Mouse (Mus musculus) liver, embryonic 12.5 days (tissue): Measurements from ENCODE around the gene Ina. TPM values are rescaled to one million over a fixed set of nuclear protein-coding genes. Genes with fewer than 3 reads are reported as not detected.

ENCODE experiments used
- ATAC-seq: fragments of 200-750 bp; cut with Nextera tagmentation; 2 replicates; pipeline ENCODE4 v1.8.0; 2017; ENCODE audit warnings: moderate number of reproducible peaks, mild to moderate bottlenecking, moderate library complexity
- H3K27ac ChIP-seq: fragments of 300-500 bp; sonication (generic); 2 replicates; pipeline ENCODE4 v1.5.1; 2016; ENCODE audit warnings: mild to moderate bottlenecking
- H3K27me3 ChIP-seq: fragments of 300-500 bp; sonication (generic); replicated peaks from 2 replicates; pipeline ENCODE4 v1.6.1; 2016; ENCODE audit warnings: mild to moderate bottlenecking, moderate library complexity
- H3K36me3 ChIP-seq: fragments of 300-500 bp; sonication (generic); 2 replicates; pipeline ENCODE4 v1.6.1; 2016; ENCODE audit warnings: mild to moderate bottlenecking, moderate library complexity
- H3K4me1 ChIP-seq: fragments of 300-500 bp; sonication (generic); 2 replicates; pipeline ENCODE4 v1.6.1; 2016
- H3K4me2 ChIP-seq: fragments of 300-500 bp; sonication (generic); 2 replicates; pipeline ENCODE4 v1.6.1; 2016; ENCODE audit warnings: mild to moderate bottlenecking, moderate library complexity
- H3K4me3 ChIP-seq: fragments of 300-500 bp; sonication (generic); 2 replicates; pipeline ENCODE4 v1.5.1; 2016; ENCODE audit warnings: mild to moderate bottlenecking, moderate library complexity
- H3K9ac ChIP-seq: fragments of 300-500 bp; sonication (generic); 2 replicates; pipeline ENCODE4 v1.6.1; 2016; ENCODE audit warnings: mild to moderate bottlenecking, moderate library complexity
- H3K9me3 ChIP-seq: fragments of 300-500 bp; sonication (generic); replicated peaks from 2 replicates; pipeline ENCODE4 v1.6.1; 2016; ENCODE audit warnings: mild to moderate bottlenecking, moderate library complexity
- WGBS: fragments of 180-500 bp; shearing (Covaris S2); methylation state at CpG from one replicate; pipeline ENCODE4 v1.1.7; 2016; ENCODE audit not compliant: insufficient replicate concordance; 5-methylcytosine and 5-hydroxymethylcytosine counted together
- polyA plus RNA-seq: library from polyadenylated mRNA; unstranded; fragments of >200 nt; fragmentation: Nextera tagmentation; extraction: Ambion mirVana; gene quantifications from 2 replicates; pipeline ENCODE4 v1.2.1, GENCODE M21; 2016

Ina gene
- polyA plus RNA-seq, 1 experiment from 2014 or later: 0.12 TPM

DNA sequence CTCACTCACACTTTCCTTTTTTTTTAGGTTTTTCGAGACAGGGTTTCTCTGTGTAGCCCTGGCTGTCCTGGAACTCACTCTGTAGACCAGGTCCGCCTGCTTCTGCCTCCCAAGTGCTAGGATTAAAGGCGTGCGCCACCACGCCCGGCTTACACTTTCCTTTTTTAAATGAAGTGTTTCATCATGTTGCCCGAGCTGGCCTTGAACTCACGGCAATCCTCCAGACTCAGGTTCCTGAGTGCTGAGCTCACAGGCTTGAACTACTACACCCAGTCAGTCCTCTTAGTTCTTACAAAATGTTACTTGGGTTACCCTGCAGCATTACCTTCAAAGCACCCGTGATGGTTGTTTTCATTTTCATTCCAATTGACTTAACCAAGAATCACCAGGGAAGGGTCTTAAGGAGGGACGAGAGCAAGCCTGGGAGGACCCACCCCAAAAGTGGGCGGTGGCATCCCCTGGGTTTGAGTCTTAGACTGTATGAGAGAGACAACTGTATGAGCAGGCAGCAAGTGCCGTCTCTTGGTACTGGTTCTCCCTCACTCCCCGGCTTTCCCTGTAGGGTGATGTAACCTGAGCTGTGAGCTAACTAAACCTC lies 32.8 kb downstream of the Ina start:
- H3K4me3 ChIP-seq: no peak overlapping the region
- H3K27ac ChIP-seq: no peak overlapping the region
- H3K9me3 ChIP-seq: no peaks in the 10 kb centered on the region
- no peaks in the 10 kb centered on the region for H3K27me3 ChIP-seq
- no peak overlapping the region for H3K9ac ChIP-seq
- no peak overlapping the region for H3K4me2 ChIP-seq
- H3K36me3 ChIP-seq: peaks cover 43% of the 10 kb centered on the region
- ATAC-seq: no peak
- WGBS: 78% methylated on average over 13 of the region's 13 CpGs
- H3K4me1 ChIP-seq: peaks cover 20% of the 10 kb centered on the region

DNA sequence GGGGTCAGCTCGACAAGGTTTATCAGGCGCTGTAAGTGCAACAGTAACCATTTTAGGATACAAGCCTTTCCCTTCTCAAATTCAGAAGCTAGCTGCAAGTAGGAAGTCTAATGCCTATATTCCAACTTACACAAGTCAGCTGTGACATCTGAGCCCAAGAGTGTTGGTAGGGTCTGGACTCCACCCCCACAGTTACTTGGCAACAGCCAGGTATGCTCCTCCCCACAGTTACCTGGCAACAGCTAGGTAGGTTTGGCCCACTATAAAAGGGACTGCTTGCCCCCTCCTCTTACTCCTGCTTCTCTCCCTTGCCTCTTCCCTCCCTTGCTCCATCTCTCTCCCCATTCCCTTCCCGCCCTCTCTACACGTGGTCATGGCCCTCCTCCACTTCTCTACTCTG lies 34.6 kb downstream of the Ina start:
- peaks cover 36% of the 10 kb centered on the region for H3K36me3 ChIP-seq
- WGBS: 61% methylated on average over 4 of the region's 4 CpGs
- no peaks in the 10 kb centered on the region for H3K27me3 ChIP-seq
- H3K9me3 ChIP-seq: no peaks in the 10 kb centered on the region
- peak overlapping the region; percentile 89; the same call in 1 of the 2 replicates for H3K9ac ChIP-seq
- peaks cover 24% of the 10 kb centered on the region for H3K4me1 ChIP-seq
- peak overlapping the region; percentile 98 for H3K4me2 ChIP-seq
- ATAC-seq: no peak
- H3K27ac ChIP-seq: no peak overlapping the region
- H3K4me3 ChIP-seq: peak overlapping the region; percentile 90; the same call in 1 of the 2 replicates

DNA sequence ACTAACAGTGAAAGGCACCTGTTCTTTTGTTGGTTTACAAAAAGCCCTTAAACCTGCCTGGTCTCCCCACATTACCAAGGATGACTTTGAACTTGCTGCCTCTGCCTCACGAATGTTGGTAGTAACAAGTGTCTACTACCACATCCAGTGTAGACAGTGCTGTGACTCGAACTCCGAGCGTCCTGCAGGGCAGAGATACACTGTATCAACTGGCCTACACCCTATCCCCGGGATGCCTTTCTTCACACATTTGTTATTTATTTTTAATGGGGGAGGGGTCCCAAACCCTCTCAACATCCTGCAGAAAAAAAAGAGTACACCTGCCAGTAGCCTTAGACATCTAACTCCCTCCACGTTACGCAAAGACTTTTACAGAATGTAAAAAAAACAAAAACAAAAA lies 35.3 kb downstream of the Ina start:
- Histone ChIP-seq H3K27ac (peak overlapping the region; percentile 90), H3K27me3 (no peaks in the 10 kb centered on the region), H3K36me3 (peaks cover 32% of the 10 kb centered on the region), H3K9ac (peak overlapping the region; percentile 89), H3K4me2 (peak overlapping the region; percentile 98), H3K4me1 (peaks cover 24% of the 10 kb centered on the region), H3K9me3 (no peaks in the 10 kb centered on the region), H3K4me3 (peak overlapping the region; percentile 90)
- ATAC-seq: no peak
- WGBS: 4% methylated on average over 7 of the region's 7 CpGs

DNA sequence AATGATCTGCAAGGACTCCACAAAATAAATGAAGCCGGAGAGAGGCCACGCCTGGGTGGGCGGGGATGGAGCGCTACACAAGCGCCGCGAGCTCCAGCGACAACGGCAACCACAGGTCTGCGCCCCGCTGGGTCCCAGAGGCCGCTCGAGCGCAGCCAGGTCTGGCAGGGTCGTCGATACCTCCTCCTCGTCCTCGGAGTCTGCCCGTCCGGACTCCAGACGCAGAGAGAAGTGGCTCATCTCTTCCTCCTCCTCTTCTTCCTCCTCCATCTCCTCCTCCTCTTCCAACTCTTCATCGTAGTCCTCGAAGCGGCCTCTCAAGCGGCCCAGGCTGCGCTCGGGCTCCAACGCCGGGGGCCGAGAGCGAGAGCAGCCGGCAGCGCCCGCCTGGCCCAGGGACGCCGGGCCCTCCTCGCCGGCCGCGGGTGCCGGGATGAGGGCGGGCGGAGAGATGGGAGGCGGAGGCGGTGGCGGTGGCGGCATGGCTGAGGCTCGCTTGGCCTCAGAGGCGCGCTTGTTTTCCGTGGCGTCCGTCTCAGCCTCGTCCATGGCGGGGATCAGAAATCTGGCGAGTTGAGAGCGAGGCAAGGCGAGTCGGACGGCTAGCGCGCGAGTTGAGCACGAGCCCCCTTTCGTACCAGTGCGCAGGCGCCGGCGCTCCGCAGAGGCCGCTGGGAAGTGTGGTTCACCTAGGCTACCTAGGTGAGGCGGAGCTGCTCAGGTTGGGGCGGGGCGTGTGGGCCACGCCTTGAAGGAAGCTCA lies 36.0 kb downstream of the Ina start, which contains the start of gene Pcgf6:
Gene Pcgf6, minus strand, starts transcription at position 636 of the 762 bp plus-strand sequence.
- peak within 1 kb of the TSS; percentile 90 for H3K27ac ChIP-seq
- H3K9ac ChIP-seq: peak within 1 kb of the TSS; percentile 89
- peak; percentile 81 for ATAC-seq
- H3K4me3 ChIP-seq: peak within 1 kb of the TSS; percentile 90
- H3K4me2 ChIP-seq: peak within 1 kb of the TSS; percentile 98
- H3K27me3 ChIP-seq: no peaks in the 10 kb centered on the region
- peaks cover 28% of the 10 kb centered on the region for H3K36me3 ChIP-seq
- under 1% methylated on average over 75 of the region's 75 CpGs for WGBS
- H3K9me3 ChIP-seq: no peaks in the 10 kb centered on the region
- peaks cover 24% of the 10 kb centered on the region for H3K4me1 ChIP-seq

DNA sequence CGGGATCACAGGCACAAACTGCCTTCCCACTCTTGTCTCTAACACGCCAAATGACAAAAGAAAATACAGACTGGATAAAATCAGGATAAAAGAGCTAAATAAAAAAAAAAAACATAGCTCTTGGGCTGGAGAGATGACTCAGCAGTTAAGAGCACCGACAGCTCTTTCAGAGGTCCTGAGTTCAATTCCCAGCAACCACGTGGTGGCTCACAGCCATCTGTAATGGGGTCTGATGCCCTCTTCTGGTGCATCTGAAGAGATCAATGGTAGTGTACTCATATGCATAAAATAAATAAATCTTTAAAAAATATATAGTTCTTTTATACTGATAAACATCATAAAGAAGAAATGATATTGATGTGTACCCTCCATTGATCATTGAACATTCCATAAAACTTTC lies 38.4 kb downstream of the Ina start:
- Histone ChIP-seq H3K27ac (no peak overlapping the region), H3K36me3 (peaks cover 4% of the 10 kb centered on the region; the same call in 1 of the 2 replicates), H3K4me3 (no peak overlapping the region), H3K4me1 (peaks cover 24% of the 10 kb centered on the region), H3K27me3 (no peaks in the 10 kb centered on the region; the same call in 1 of the 2 replicates), H3K4me2 (no peak overlapping the region), H3K9ac (no peak overlapping the region), H3K9me3 (no peaks in the 10 kb centered on the region)
- 61% methylated on average over 4 of the region's 4 CpGs for WGBS
- no peak for ATAC-seq

DNA sequence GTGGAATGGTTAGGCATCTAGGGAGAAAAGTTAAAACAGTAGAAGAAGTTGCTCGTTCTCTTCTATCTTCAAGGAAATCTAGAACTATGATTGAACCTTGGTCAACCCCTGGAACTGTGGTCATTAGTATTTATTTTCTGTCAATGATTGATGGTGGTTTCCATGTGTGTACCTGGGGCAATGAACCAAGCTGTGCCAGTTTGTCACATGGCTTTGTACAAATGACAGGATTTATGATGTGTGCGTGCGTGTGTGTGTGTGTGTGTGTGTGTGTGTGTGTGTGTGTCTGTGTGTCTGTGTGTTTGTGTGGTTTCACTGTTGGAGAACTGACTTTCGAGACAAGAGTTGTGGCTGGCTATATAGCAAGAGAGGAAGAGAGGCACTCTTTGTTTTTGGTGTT lies 39.0 kb downstream of the Ina start:
- Histone ChIP-seq H3K9me3 (no peaks in the 10 kb centered on the region), H3K9ac (no peak overlapping the region), H3K4me3 (no peak overlapping the region), H3K27me3 (no peaks in the 10 kb centered on the region; the same call in 1 of the 2 replicates), H3K27ac (no peak overlapping the region), H3K4me1 (peaks cover 24% of the 10 kb centered on the region), H3K36me3 (no peaks in the 10 kb centered on the region), H3K4me2 (no peak overlapping the region)
- 69% methylated on average over 4 of the region's 4 CpGs for WGBS
- no peak for ATAC-seq

DNA sequence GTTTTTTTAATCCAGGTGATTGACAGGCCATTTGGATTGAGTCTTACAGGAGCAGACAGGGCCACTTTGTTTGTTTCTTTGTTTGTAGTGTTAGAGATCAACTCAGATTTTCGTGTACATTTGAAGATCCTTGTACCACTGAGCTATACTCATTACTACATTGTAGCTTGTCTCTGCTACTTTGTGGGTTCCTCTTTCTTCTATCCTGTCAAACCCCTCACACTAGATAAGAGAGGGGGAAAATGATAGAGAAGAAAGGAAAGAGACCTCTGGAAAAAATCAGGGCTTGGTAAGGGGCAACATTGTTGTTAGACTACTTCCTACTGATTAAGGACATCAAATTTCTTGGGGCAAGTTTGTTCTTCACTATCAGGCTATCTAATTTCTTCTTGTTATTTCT lies 43.2 kb downstream of the Ina start:
- H3K9me3 ChIP-seq: no peaks in the 10 kb centered on the region
- H3K9ac ChIP-seq: no peak overlapping the region
- H3K27ac ChIP-seq: no peak overlapping the region
- no peaks in the 10 kb centered on the region for H3K36me3 ChIP-seq
- H3K4me2 ChIP-seq: no peak overlapping the region
- WGBS: 33% methylated on average over 1 of the region's 1 CpGs
- ATAC-seq: no peak
- no peak overlapping the region for H3K4me3 ChIP-seq
- H3K27me3 ChIP-seq: no peaks in the 10 kb centered on the region; the same call in 1 of the 2 replicates
- 0 out of 2 replicates have a peak, but pooled peaks cover 2% of the 10 kb centered on the region for H3K4me1 ChIP-seq

DNA sequence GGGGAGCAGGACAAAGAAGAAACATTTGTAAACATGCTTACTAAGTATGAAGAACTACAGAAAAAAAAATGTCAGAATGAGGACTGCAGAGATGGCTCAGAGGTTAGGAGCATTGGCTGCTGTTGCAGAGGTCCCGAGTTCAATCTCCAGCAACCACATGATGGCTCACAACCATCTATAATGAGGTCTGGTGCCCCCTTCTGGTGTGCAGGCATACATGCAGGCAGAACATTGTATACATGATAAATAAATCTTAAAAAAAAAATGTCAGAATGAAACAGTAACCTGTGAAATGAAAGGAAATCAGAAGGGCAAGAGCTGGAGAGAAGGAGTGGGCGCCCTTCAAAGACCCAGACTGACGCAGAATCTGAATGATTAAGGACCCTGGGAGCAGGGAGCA lies 51.4 kb downstream of the Ina start:
- ATAC-seq: no peak
- no peak overlapping the region for H3K4me2 ChIP-seq

DNA sequence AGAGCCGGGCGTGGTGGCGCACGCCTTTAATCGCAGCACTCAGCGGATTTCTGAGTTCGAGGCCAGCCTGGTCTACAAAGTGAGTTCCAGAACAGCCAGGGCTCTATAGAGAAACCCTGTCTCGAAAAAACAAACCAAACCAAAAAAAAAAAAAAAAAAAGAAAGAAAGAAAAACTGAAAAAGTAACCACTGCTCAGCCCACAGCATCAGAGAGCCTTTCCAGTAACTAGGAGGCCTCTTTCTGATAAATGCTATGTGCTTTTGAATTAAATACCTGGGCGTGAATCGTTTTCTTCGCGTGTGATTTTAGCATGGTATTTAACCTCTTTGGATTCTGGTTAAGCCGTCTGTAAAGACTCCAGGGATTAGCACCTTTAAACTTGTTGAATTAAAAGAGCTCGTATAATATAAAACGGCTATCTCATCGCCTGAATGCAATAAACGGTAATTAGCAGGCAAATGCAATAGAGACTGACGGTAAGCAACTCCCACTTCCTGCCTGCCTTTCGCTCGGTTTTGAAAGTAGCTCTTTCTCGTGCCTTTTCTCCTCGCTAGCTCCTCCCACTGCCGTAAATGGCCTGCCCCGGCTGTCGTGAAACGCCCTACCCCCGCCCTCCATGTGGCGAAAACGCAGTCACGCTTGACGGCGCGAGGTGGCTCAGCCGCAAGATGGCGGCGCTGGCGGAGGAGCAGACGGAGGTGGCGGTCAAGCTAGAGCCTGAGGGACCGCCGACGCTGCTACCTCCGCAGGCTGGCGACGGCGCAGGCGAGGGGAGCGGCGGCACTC lies 52.8 kb downstream of the Ina start, which contains the start of gene Taf5:
Gene Taf5, plus strand, starts transcription at position 651 of the 787 bp plus-strand sequence.
- Histone ChIP-seq H3K9ac (peak within 1 kb of the TSS; percentile 97), H3K27ac (peak within 1 kb of the TSS; percentile 92), H3K4me3 (peak within 1 kb of the TSS; percentile 87), H3K4me1 (peaks cover 23% of the 10 kb centered on the region), H3K4me2 (peak within 1 kb of the TSS; percentile 77), H3K36me3 (peaks cover 22% of the 10 kb centered on the region), H3K9me3 (no peaks in the 10 kb centered on the region), H3K27me3 (no peaks in the 10 kb centered on the region)
- 7% methylated on average over 49 of the region's 49 CpGs for WGBS
- ATAC-seq: peak; percentile 62

More for the DNA sequence above, 51.4 kb downstream of the Ina start:
- Histone ChIP-seq H3K36me3 (peaks cover 8% of the 10 kb centered on the region), H3K27me3 (no peaks in the 10 kb centered on the region), H3K9me3 (no peaks in the 10 kb centered on the region), H3K27ac (no peak overlapping the region), H3K4me1 (peaks cover 23% of the 10 kb centered on the region), H3K4me3 (no peak overlapping the region), H3K9ac (no peak overlapping the region)
- 74% methylated on average over 3 of the region's 3 CpGs for WGBS

DNA sequence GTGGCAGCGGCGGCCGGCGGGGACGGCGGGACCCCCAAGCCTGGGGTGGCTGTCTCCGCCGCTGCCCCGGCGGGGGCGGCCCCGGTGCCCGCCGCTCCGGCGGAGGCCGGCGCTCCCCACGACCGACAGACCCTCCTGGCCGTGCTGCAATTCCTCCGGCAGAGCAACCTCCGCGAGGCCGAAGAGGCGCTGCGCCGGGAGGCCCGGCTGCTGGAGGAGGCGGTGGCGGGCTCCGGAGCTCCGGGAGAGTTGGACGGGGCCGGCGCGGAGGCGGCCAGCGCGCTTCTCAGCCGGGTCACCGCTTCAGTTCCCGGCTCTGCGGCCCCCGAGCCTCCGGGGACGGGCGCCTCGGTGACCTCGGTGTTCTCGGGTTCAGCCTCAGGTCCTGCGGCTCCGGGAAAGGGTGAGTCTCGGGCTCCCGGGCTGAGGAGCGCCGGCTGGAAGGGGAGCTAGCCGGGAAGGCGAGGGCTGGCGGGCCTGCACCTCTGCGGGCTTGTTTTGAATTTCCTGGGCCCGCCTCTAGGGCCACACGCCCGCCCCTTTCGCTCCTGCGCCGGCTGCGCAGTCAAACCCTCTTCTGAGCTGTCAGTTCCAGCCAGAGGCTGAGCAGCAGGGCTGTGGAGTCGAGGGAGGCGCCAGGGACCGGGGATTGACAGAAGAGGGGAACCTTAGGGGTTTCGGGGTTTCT lies 53.6 kb downstream of the Ina start:
- Histone ChIP-seq H3K9me3 (no peaks in the 10 kb centered on the region), H3K27ac (peak overlapping the region; percentile 88), H3K4me2 (peak overlapping the region; percentile 77), H3K4me3 (peak overlapping the region; percentile 87), H3K36me3 (peaks cover 30% of the 10 kb centered on the region), H3K27me3 (no peaks in the 10 kb centered on the region), H3K4me1 (peaks cover 23% of the 10 kb centered on the region), H3K9ac (peak overlapping the region; percentile 97)
- 2% methylated on average over 67 of the region's 72 CpGs for WGBS
- ATAC-seq: peak; percentile 97
